Mouse (Mus musculus) left cerebral cortex, adult 2 months (tissue): ENCODE data around the gene Usp50. TPM values are rescaled to one million over a fixed set of nuclear protein-coding genes. Genes with fewer than 3 reads are reported as not detected.

ENCODE experiments used
- DNase-seq, 2 experiments: peaks; one replicate each; pipeline ENCODE4 v3.0.0; 2021 to 2022; ENCODE audit warnings: low spot score in 2 of 2, mixed read lengths in 1 of 2; ENCODE audit errors: extremely low spot score in 1 of 2
- H3K27ac ChIP-seq: fragments of 200-600 bp; 2 replicates; pipeline ENCODE4 v1.8.1; 2022
- H3K4me3 ChIP-seq: fragments of 200-600 bp; 2 replicates; pipeline ENCODE4 v1.8.1; 2022
- CTCF ChIP-seq: fragments of 200-600 bp; IDR thresholded peaks from 2 replicates; pipeline ENCODE4 v1.8.1; 2022; ENCODE audit warnings: antibody characterized with exemption, mild to moderate bottlenecking, moderate library complexity
- intact Hi-C: fragments of 180-260 bp; cut with DNase I; formaldehyde crosslinking; loops from one replicate; pipeline ENCODE4 v1.15.1; 2025
- total RNA-seq, 2 experiments: library from RNA; stranded (reverse); gene quantifications; 2 replicates each; pipeline ENCODE4 v1.2.3; 2021

Usp50 gene
- total RNA-seq, 2 experiments from 2014 or later, result 0.61 TPM; not detected in 1

GRCm38 (mm10) chr2:126676122-126676515 lies 107.2 kb downstream of the Usp50 start, which contains the start of gene Gabpb1:
Gene Gabpb1 (minus strand): TSS chr2:126676337.
- no peak for DNase-seq
- no peak for TF ChIP-seq CTCF
- Histone ChIP-seq H3K4me3 (peak within 1 kb of the TSS; percentile 94), H3K27ac (peak within 1 kb of the TSS; percentile 100)
- intact Hi-C loops, result loop anchor here (10.0 kb wide), 1 partner anchor 521 kb away; the partner anchor contains the start of genes Dtwd1 and Fam227b

DNA sequence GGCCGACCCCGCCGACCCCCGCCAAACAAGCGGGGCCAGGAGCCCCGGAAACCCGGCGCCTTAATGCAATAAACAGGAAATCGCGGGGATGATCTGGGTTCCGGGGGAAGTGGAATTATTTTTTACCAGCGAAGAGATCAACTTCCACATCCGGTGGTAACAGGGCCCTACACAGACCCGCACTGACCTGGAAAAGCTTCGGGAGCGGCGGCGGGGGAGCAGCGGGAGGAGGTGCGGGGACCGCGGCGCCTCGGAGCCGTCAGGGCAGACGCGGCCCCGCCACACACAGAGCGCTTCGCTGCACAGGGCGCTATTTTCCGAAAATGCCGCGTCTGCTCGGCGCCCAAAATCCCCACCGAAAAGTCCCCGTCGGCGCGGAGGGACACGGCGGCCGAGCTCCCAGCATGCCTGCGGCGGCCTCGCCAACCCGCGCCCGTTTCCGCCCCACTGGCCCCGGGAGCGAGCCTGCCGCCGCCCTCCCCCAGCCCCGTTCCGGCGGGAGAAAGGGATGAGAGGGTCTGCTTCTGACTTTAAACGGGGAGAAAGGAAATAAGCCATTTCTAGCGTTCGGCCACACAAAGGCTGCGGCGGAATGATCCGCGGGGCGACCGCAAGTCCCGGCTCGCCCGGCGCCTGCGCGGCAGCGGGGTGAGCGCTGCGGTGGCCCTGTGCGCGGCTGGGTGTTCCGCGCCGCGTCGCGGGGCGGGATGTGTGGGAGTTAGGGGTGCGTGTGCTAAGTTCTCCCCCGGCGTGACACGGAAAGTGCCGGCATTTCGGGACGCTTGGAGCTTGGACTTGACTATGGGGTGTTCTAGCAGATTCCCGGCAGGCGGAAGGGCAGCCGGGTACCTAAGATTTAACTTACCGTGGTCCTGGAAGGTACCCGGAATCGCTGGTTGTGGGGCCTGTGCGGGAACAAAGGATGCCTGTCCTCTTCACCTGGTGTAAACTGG lies 107.8 kb downstream of the Usp50 start:
- Histone ChIP-seq H3K27ac (peak overlapping the region; percentile 100), H3K4me3 (peak overlapping the region; percentile 94)
- DNase-seq, result peak; percentile 87 to 88
- intact Hi-C loops, result loop anchor here (1.0 to 10.0 kb wide), 2 partner anchors 32 to 521 kb away; partner anchors contain the start of genes Dtwd1, Fam227b and Usp8
- no peak for TF ChIP-seq CTCF

DNA sequence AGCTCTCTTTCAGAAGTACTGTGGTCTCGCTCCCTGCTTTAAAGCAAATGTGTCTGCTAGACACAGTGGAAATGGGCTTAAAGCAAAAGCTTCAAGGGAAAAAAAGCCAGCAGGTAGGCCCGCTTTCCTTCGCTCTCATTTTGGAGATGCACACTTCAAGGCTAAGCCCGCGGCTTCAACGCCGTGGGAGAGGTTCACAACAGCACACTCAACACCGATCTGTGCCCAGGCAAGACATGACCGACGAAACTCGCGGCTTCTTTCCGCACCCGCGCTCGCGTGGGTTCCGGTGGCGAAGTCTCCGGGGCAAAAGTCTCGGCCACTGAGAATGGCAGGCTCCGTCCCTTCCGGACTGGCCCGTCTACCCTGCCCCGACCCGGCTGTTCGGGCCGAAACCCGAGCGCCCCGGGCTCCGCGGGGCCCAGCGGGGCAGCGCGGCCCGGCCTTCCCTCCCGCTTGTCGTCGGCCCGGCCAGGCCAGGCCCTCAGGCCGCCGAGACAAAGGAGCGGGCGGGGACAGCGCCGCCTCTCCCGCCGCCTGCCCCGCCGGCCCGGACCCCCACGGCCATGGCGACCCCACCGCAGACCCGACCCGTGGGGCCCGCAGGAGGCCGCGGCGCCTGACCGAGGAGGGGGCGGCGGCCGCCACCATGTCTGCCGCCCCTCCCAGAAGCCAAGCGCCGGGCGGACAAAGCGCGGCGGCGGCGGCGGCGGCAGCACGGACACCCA lies 108.7 kb downstream of the Usp50 start:
- intact Hi-C loops, result loop anchor here (1.0 to 10.0 kb wide), 2 partner anchors 33 to 520 kb away; partner anchors contain the start of genes Dtwd1, Fam227b and Usp8
- no peak for TF ChIP-seq CTCF

GRCm38 (mm10) chr2:126673317-126674242 lies 109.7 kb downstream of the Usp50 start:
- DNase-seq, result no peak
- no peak for TF ChIP-seq CTCF
- intact Hi-C loops, result loop anchor here (10.0 kb wide), 1 partner anchor 519 kb away; the partner anchor contains the start of genes Dtwd1 and Fam227b
- Histone ChIP-seq H3K4me3 (peak overlapping the region; percentile 94), H3K27ac (peak overlapping the region; percentile 100; the same call in 1 of the 2 replicates)

More for the DNA sequence above, 108.7 kb downstream of the Usp50 start:
- Histone ChIP-seq H3K27ac (peak overlapping the region; percentile 100), H3K4me3 (peak overlapping the region; percentile 94)
- peak; percentile 41 to 43 for DNase-seq

DNA sequence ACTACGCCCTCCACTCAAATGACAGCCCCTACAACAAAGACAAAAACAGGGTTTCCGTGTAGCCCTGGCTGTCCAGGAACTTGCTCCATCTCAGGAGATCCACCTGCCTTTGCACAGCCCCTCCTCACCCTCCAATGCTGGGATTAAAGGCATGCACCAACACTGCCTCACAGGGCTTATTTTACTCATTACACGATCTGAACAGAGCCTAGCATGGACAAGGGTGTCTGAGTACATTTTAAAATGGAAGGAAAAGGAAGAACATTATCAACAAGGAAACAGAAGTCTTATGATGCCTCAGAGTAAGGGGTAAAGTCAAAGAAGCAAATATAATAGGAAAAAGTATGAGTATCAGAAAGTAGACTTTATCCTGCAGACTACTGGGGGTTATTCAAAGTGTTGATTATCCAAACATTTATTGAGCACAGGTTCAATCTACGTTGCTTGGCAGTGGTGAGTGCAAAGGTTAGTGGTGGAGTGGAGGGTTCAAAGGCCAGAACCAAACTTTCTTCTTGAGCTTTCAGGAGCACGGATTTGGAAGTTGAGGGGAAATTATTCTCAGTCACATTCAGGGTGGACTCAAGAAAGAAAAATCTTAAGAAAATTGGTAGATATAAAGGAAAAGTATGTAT lies 114.5 kb downstream of the Usp50 start:
- TF ChIP-seq CTCF, result no peak
- H3K27ac ChIP-seq, result no peak overlapping the region
- intact Hi-C loops, result no loop called here
- no peak overlapping the region for H3K4me3 ChIP-seq
- no peak for DNase-seq

DNA sequence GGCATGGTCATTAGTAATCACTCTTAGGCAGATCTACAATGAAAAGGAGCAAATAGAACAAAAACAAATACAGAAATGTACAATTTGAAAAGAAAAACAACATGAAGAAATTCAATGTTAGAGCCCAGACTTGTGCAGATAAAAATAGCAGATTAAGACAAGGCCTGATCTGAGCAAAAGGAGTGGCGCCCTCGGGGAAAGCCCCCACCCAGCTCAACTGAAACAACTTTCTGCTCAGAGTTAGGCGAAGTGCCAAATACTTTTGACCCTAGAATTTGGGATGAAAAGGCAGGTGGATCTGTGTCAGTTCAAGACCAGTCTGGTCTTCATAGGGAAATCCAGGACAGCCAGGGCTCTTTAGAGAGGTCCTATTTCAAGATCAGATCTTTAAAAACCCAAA lies 117.3 kb downstream of the Usp50 start:
- Histone ChIP-seq H3K4me3 (no peak overlapping the region), H3K27ac (no peak overlapping the region)
- no peak for TF ChIP-seq CTCF
- intact Hi-C loops, result no loop called here
- no peak for DNase-seq

- DNase-seq, result no peak
- H3K27ac ChIP-seq, result no peak overlapping the region
- H3K4me3 ChIP-seq, result no peak overlapping the region
- intact Hi-C loops, result loop anchor here (2.0 kb wide), 1 partner anchor 65 kb away; no protein-coding TSS in a partner anchor
- peak; percentile 75 for TF ChIP-seq CTCF
Observed at GRCm38 (mm10) chr2:126663481-126663880, 119.8 kb downstream of the Usp50 start.

Other genes with a start within 250 kb of the Usp50 start
- gene Slc27a2, start 231.1 kb downstream of the Usp50 start, total RNA-seq, result 1 to 10 TPM; 7.4 to 8.3 TPM
- gene Hdc, start 164.2 kb downstream of the Usp50 start, total RNA-seq, result 1 to 10 TPM; 1.9 to 2.0 TPM
- 10 to 100 TPM; 21.0 to 22.1 TPM for gene Gabpb1, start 107.1 kb downstream of the Usp50 start, total RNA-seq
- 10 to 100 TPM; 48.9 to 51.6 TPM for gene Usp8, start 76.1 kb downstream of the Usp50 start, total RNA-seq
- gene Trpm7, start 92.8 kb upstream of the Usp50 start, total RNA-seq, result 10 to 100 TPM; 35.4 to 40.2 TPM
- 10 to 100 TPM; 24.9 to 26.1 TPM for gene Sppl2a, start 149.8 kb upstream of the Usp50 start, total RNA-seq
- 10 to 100 TPM; 11.9 to 14.1 TPM for gene Ap4e1, start 225.2 kb upstream of the Usp50 start, total RNA-seq